Mouse (Mus musculus) neural tube, embryonic 11.5 days (tissue): ENCODE results near the gene Rtl8a. TPM values are rescaled to one million over a fixed set of nuclear protein-coding genes. Genes with fewer than 3 reads are reported as not detected.
"Not testable (repeated sequence)": the region's sequence is repeated elsewhere in the genome, so short reads cannot be mapped to it uniquely, and the experiment has no call there.

ENCODE experiments used
- ATAC-seq: fragments of 200-750 bp; cut with Nextera tagmentation; 2 replicates; pipeline ENCODE4 v1.8.0; 2017; ENCODE audit warnings: moderate number of reproducible peaks, mild to moderate bottlenecking, moderate TSS enrichment, moderate library complexity; ENCODE audit not compliant: insufficient read depth, low FRiP score, low TSS enrichment
- DNase-seq: peaks from one replicate; pipeline ENCODE4 v3.0.0-alpha.2; 2015; ENCODE audit warnings: low spot score
- H3K27ac ChIP-seq: fragments of 300-500 bp; sonication (generic); 2 replicates; pipeline ENCODE4 v1.5.1; 2014; ENCODE audit warnings: low read depth, mild to moderate bottlenecking, low read length
- H3K27me3 ChIP-seq: fragments of 300-500 bp; sonication (generic); 2 replicates; pipeline ENCODE4 v1.6.1; 2014; ENCODE audit warnings: mild to moderate bottlenecking, low read length, mixed read lengths; ENCODE audit not compliant: control insufficient read depth, insufficient read depth
- H3K36me3 ChIP-seq: fragments of 300-500 bp; sonication (generic); 2 replicates; pipeline ENCODE4 v1.6.1; 2014; ENCODE audit warnings: mild to moderate bottlenecking, low read length, moderate library complexity, mixed read lengths; ENCODE audit not compliant: control insufficient read depth, insufficient read depth
- H3K4me1 ChIP-seq: fragments of 300-500 bp; sonication (generic); 2 replicates; pipeline ENCODE4 v1.6.1; 2014; ENCODE audit warnings: low read length, mixed read lengths; ENCODE audit not compliant: control insufficient read depth, insufficient read depth
- H3K4me2 ChIP-seq: fragments of 300-500 bp; sonication (generic); 2 replicates; pipeline ENCODE4 v1.6.1; 2014; ENCODE audit warnings: low read depth, mild to moderate bottlenecking, moderate library complexity
- H3K4me3 ChIP-seq: fragments of 300-500 bp; sonication (generic); 2 replicates; pipeline ENCODE4 v1.5.1; 2014; ENCODE audit warnings: low read depth, low read length
- H3K9ac ChIP-seq: fragments of 300-500 bp; sonication (generic); 2 replicates; pipeline ENCODE4 v1.6.1; 2014; ENCODE audit warnings: mild to moderate bottlenecking, low read length
- H3K9me3 ChIP-seq: fragments of 300-500 bp; sonication (generic); 2 replicates; pipeline ENCODE4 v1.6.1; 2016; ENCODE audit warnings: low read length; ENCODE audit not compliant: control insufficient read depth
- WGBS: fragments of 180-500 bp; shearing (Covaris S2); extraction: QIAGEN DNeasy Blood & Tissue Kit; methylation state at CpG from one replicate; pipeline ENCODE4 v1.1.7; 2014; 5-methylcytosine and 5-hydroxymethylcytosine counted together
- polyA plus RNA-seq: library from polyadenylated mRNA; unstranded; fragments of >200 nt; fragmentation: Nextera tagmentation; extraction: Ambion mirVana; gene quantifications from 2 replicates; pipeline ENCODE4 v1.2.1, GENCODE M21; 2014

Gene Rtl8a
- polyA plus RNA-seq, 1 experiment from 2014 or later = 116 TPM

DNA sequence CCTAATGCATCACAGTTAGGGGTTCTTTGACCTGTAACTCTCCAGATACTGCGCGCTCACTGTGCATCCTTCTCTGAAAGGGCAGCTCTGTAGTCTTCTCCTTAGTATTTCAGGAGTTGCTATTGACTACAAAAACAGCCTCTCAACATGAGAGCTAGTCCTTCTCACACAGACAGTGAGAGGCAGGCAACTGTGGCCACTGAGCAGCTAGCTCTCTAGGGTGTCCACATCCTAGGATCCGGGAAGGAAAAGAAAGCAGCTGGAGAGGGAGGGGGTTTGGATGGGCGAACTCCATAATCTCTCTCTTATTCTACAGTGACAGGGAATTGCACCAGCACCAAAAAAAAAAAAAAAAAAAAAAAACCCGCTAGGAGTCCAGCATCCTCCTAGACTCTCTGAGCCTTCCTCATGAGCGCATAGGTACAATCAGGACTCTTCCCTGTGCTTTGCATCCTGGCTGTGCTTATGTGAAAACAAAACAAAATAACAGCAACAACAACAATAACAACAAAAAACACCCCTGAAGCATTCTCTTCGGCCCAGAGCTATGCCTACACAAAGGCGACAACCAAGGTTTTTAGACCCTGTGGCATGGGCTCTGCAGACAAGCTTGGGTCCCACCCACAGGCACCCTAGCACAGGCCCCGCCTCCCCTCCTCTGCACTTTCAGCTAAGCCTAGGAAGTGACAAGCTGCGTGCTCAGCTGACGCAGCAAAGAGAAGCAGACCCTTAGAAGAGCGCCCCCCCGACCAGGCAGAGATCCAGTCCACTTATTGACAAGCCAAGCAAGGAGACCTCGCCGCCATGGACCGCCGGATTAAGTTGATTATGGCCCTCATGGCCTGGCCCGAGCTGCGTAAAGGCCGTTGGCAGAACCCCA, 36.0 kb downstream of the Rtl8a start, which contains the start of gene Rtl8c:
TSS of gene Rtl8c (plus strand) at position 791 of the 880 bp plus-strand sequence.
- Histone ChIP-seq H3K4me1 (no peaks in the 10 kb centered on the region), H3K4me2 (peak within 1 kb of the TSS; percentile 45), H3K9me3 (no peaks in the 10 kb centered on the region), H3K27me3 (no peaks in the 10 kb centered on the region), H3K9ac (peak within 1 kb of the TSS; percentile 52), H3K27ac (no peak within 1 kb of the TSS), H3K36me3 (no peaks in the 10 kb centered on the region), H3K4me3 (peak within 1 kb of the TSS; percentile 36)
- DNase-seq = peak; percentile 69
- 27% methylated on average over 20 of the region's 20 CpGs for WGBS
- peak; percentile 89 for ATAC-seq

GRCm38 (mm10) chrX:53606176-53606575, 37.3 kb downstream of the Rtl8a start:
- not testable (repeated sequence) for ATAC-seq
- WGBS = 14% methylated on average over 1 of the region's 1 CpGs

GRCm38 (mm10) chrX:53599993-53600392, 43.5 kb downstream of the Rtl8a start:
- H3K9ac ChIP-seq, H3K27ac ChIP-seq, H3K36me3 ChIP-seq, H3K4me1 ChIP-seq, DNase-seq, H3K4me2 ChIP-seq, H3K4me3 ChIP-seq, H3K9me3 ChIP-seq, ATAC-seq, H3K27me3 ChIP-seq: not testable (repeated sequence)
- WGBS = 5% methylated on average over 1 of the region's 2 CpGs

More at GRCm38 (mm10) chrX:53606176-53606575, 37.3 kb downstream of the Rtl8a start:
- H3K4me1 ChIP-seq, H3K27ac ChIP-seq, H3K27me3 ChIP-seq, H3K9ac ChIP-seq, H3K4me2 ChIP-seq, DNase-seq, H3K4me3 ChIP-seq, H3K36me3 ChIP-seq, H3K9me3 ChIP-seq: not testable (repeated sequence)

Other genes starting within 250 kb of the Rtl8a start
- not detected in 2 replicates for gene Etd, start 208.8 kb downstream of the Rtl8a start, polyA plus RNA-seq
- gene Rtl8c, start 35.6 kb downstream of the Rtl8a start, polyA plus RNA-seq = 60.1 and 62.8 TPM in 2 replicates
- not detected in 2 replicates for gene Gm14597, start 34.7 kb downstream of the Rtl8a start, polyA plus RNA-seq
- gene Rtl8b, start 26.7 kb upstream of the Rtl8a start, polyA plus RNA-seq = 86.3 and 95.1 TPM in 2 replicates
- gene 4930502E18Rik, start 81.1 kb upstream of the Rtl8a start, polyA plus RNA-seq = 0.37 and 0.50 TPM in 2 replicates
- gene 1700013H16Rik, start 114.1 kb upstream of the Rtl8a start, polyA plus RNA-seq = not detected in 2 replicates
- gene Zfp36l3, start 132.7 kb upstream of the Rtl8a start, polyA plus RNA-seq = not detected in 2 replicates
- gene Xlr, start 154.0 kb upstream of the Rtl8a start, polyA plus RNA-seq = 0.85 and 0.90 TPM in 2 replicates